Mouse (Mus musculus): ENCODE measurements around the gene Cyb5r3. TPM values are rescaled to one million over a fixed set of nuclear protein-coding genes. Genes with fewer than 3 reads are reported as not detected.
A peak's percentile ranks its signal among the peaks of the same experiment; 100 is the strongest.

Cyb5r3 gene
- total RNA-seq (2021) = 10 to 100 TPM; 80.9 to 89.8 TPM
- long read RNA-seq, experiment 1, transcript Cyb5r3-201 (9 exons, 2,422 nt) = major isoform, 141 of 151 reads
- long read RNA-seq, experiment 1, partial matches to known transcripts = 2 of 151 reads
- long read RNA-seq, experiment 1, other reads (novel, unspliced or antisense) = 7 of 151 reads
- long read RNA-seq, experiment 2, transcript Cyb5r3-201 (9 exons, 2,422 nt) = major isoform, 180 of 199 reads
- long read RNA-seq, experiment 2, partial matches to known transcripts = 3 of 199 reads
- long read RNA-seq, experiment 2, other reads (novel, unspliced or antisense) = 13 of 199 reads

- DNase-seq (ENCODE audit: low spot score in 2 of 2) = no peak
These were observed at the start of gene Cyb5r3 for GRCm38 (mm10) chr15:83172492-83173429. Gene Cyb5r3 (minus strand): TSS chr15:83172592.

- no peak for DNase-seq (ENCODE audit: low spot score in 2 of 2)
These were observed 49.3 kb upstream of the Cyb5r3 start for GRCm38 (mm10) chr15:83221721-83222120.

GRCm38 (mm10) chr15:83220368-83221013 is 48.1 kb upstream of the Cyb5r3 start:
- no peak for DNase-seq (ENCODE audit: low spot score in 2 of 2)

GRCm38 (mm10) chr15:83215322-83216216 is 43.2 kb upstream of the Cyb5r3 start:
- DNase-seq (ENCODE audit: low spot score in 2 of 2) = no peak

- DNase-seq (ENCODE audit: low spot score in 2 of 2) = peak; percentile 48 to 64
These were observed 37.8 kb upstream of the Cyb5r3 start for GRCm38 (mm10) chr15:83210229-83210628.

GRCm38 (mm10) chr15:83209719-83210118 is 37.3 kb upstream of the Cyb5r3 start:
- no peak for DNase-seq (ENCODE audit: low spot score in 2 of 2)

- no peak for DNase-seq (ENCODE audit: low spot score in 2 of 2)
These were observed 36.8 kb upstream of the Cyb5r3 start for GRCm38 (mm10) chr15:83209092-83209695.

GRCm38 (mm10) chr15:83204731-83205451 is 32.5 kb upstream of the Cyb5r3 start:
- peak; percentile 56 to 70 for DNase-seq (ENCODE audit: low spot score in 2 of 2)

- DNase-seq (ENCODE audit: low spot score in 2 of 2) = no peak
These were observed 30.0 kb upstream of the Cyb5r3 start for GRCm38 (mm10) chr15:83202412-83202811.

GRCm38 (mm10) chr15:83193413-83193812 is 21.0 kb upstream of the Cyb5r3 start:
- no peak for DNase-seq (ENCODE audit: low spot score in 2 of 2)

- DNase-seq (ENCODE audit: low spot score in 2 of 2) = no peak
These were observed 10.0 kb upstream of the Cyb5r3 start for GRCm38 (mm10) chr15:83182351-83182750.

GRCm38 (mm10) chr15:83181800-83182330 is 9.5 kb upstream of the Cyb5r3 start:
- DNase-seq (ENCODE audit: low spot score in 2 of 2) = no peak

GRCm38 (mm10) chr15:83180004-83180403 is 7.6 kb upstream of the Cyb5r3 start:
- DNase-seq (ENCODE audit: low spot score in 2 of 2) = no peak

- no peak for DNase-seq (ENCODE audit: low spot score in 2 of 2)
These were observed 4.3 kb upstream of the Cyb5r3 start for GRCm38 (mm10) chr15:83176653-83177052.

- no peak for DNase-seq (ENCODE audit: low spot score in 2 of 2)
These were observed 1.8 kb upstream of the Cyb5r3 start for GRCm38 (mm10) chr15:83173914-83174884.

- DNase-seq (ENCODE audit: low spot score in 2 of 2) = peak; percentile 93 to 97
These were observed 495 bp downstream of the Cyb5r3 start for GRCm38 (mm10) chr15:83171712-83172481.

GRCm38 (mm10) chr15:83170956-83171659 is 1.3 kb downstream of the Cyb5r3 start:
- no peak for DNase-seq (ENCODE audit: low spot score in 2 of 2)

All from layer of hippocampus, postnatal 14 days (tissue).